Mouse (Mus musculus) intestine, embryonic 15.5 days (tissue): ENCODE measurements around the gene Crygd. TPM values are rescaled to one million over a fixed set of nuclear protein-coding genes. Genes with fewer than 3 reads are reported as not detected.

ENCODE experiments used
- ATAC-seq: fragments of 200-750 bp; cut with Nextera tagmentation; 2 replicates; pipeline ENCODE4 v1.8.0; 2017; ENCODE audit warnings: moderate TSS enrichment, moderate library complexity
- H3K27ac ChIP-seq: fragments of 300-500 bp; sonication (generic); 2 replicates; pipeline ENCODE4 v1.5.1; 2015; ENCODE audit warnings: mild to moderate bottlenecking, inconsistent platforms
- H3K27me3 ChIP-seq: fragments of 300-500 bp; sonication (generic); replicated peaks from 2 replicates; pipeline ENCODE4 v1.6.1; 2015; ENCODE audit warnings: inconsistent platforms
- H3K36me3 ChIP-seq: fragments of 300-500 bp; sonication (generic); 2 replicates; pipeline ENCODE4 v1.6.1; 2015; ENCODE audit warnings: inconsistent platforms
- H3K4me1 ChIP-seq: fragments of 300-500 bp; sonication (generic); replicated peaks from 2 replicates; pipeline ENCODE4 v1.6.1; 2015; ENCODE audit warnings: inconsistent platforms
- H3K4me2 ChIP-seq: fragments of 300-500 bp; sonication (generic); replicated peaks from 2 replicates; pipeline ENCODE4 v1.6.1; 2015; ENCODE audit warnings: mild to moderate bottlenecking, inconsistent platforms
- H3K4me3 ChIP-seq: fragments of 300-500 bp; sonication (generic); replicated peaks from 2 replicates; pipeline ENCODE4 v1.5.1; 2015; ENCODE audit warnings: inconsistent platforms
- H3K9ac ChIP-seq: fragments of 300-500 bp; sonication (generic); 2 replicates; pipeline ENCODE4 v1.6.1; 2015; ENCODE audit warnings: inconsistent platforms
- H3K9me3 ChIP-seq: fragments of 300-500 bp; sonication (generic); 2 replicates; pipeline ENCODE4 v1.6.1; 2016; ENCODE audit warnings: inconsistent platforms
- WGBS: fragments of 180-500 bp; shearing (Covaris S2); methylation state at CpG from one replicate; pipeline ENCODE4 v1.1.7; 2015; 5-methylcytosine and 5-hydroxymethylcytosine counted together
- polyA plus RNA-seq: library from polyadenylated mRNA; unstranded; fragments of >200 nt; fragmentation: Nextera tagmentation; extraction: Ambion mirVana; gene quantifications from 2 replicates; pipeline ENCODE4 v1.2.1, GENCODE M21; 2015

Gene Crygd
- polyA plus RNA-seq, 1 experiment from 2014 or later: not detected

DNA sequence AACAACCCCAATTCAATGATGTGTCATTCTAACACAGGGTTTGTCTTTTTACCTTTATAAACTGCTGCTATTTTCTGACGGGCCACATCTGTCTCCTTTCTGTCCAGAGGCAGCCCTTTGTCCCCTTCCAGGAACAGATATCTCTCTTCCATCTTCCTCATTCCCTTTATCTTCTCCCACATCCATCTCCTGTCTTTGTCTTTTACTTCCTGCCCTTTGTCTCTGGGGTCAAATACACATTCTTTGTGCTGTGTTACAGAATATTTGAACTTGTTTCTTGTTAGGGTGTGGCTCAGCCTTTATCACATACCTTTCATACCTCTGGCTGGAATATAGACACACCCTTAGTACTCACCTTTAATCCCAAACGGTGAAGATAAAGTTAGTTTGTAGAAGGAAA, 25.7 kb downstream of the Crygd start:
- Histone ChIP-seq H3K27ac (no peak overlapping the region), H3K9ac (no peak overlapping the region), H3K4me3 (no peak overlapping the region), H3K36me3 (no peaks in the 10 kb centered on the region), H3K4me2 (no peak overlapping the region), H3K27me3 (no peaks in the 10 kb centered on the region), H3K4me1 (no peaks in the 10 kb centered on the region), H3K9me3 (no peaks in the 10 kb centered on the region)
- WGBS: 63% methylated on average over 2 of the region's 2 CpGs
- no peak for ATAC-seq

DNA sequence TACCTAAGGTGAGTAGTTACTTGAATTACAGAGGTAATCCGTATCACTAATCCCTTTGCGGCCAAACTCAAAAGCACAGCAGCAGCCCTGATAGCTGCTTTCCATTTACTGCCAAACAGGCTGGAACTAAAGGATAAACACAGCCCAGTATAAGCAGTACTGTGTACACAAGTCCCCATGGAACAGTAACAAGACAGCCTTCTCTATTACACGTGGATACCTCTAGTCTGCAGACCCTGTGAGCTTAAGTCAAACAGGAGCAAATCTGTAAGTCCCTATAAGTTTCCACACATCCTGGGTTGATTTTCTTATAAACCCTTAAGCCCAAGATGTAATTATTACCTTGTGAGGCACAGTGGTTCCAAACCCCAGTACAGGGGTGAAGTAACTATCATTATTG, 27.7 kb downstream of the Crygd start:
- 11% methylated on average over 3 of the region's 3 CpGs for WGBS
- no peaks in the 10 kb centered on the region for H3K36me3 ChIP-seq

GRCm38 (mm10) chr1:65032641-65033040, 30.6 kb downstream of the Crygd start, which contains the start of gene Akr1cl:
Akr1cl (minus strand) TSS chr1:65032759.
- Histone ChIP-seq H3K9me3 (no peaks in the 10 kb centered on the region), H3K4me3 (no peak within 1 kb of the TSS), H3K9ac (no peak within 1 kb of the TSS), H3K4me2 (no peak within 1 kb of the TSS), H3K27me3 (no peaks in the 10 kb centered on the region), H3K4me1 (no peaks in the 10 kb centered on the region), H3K36me3 (no peaks in the 10 kb centered on the region), H3K27ac (no peak within 1 kb of the TSS)
- no peak for ATAC-seq

More for the DNA sequence above, 27.7 kb downstream of the Crygd start:
- no peak for ATAC-seq
- Histone ChIP-seq H3K9ac (no peak overlapping the region), H3K27ac (no peak overlapping the region), H3K4me3 (no peak overlapping the region), H3K27me3 (no peaks in the 10 kb centered on the region), H3K4me2 (no peak overlapping the region), H3K4me1 (no peaks in the 10 kb centered on the region), H3K9me3 (no peaks in the 10 kb centered on the region)

GRCm38 (mm10) chr1:65028206-65028605, 35.0 kb downstream of the Crygd start:
- no peaks in the 10 kb centered on the region for H3K27me3 ChIP-seq
- ATAC-seq: no peak
- 81% methylated on average over 9 of the region's 9 CpGs for WGBS

DNA sequence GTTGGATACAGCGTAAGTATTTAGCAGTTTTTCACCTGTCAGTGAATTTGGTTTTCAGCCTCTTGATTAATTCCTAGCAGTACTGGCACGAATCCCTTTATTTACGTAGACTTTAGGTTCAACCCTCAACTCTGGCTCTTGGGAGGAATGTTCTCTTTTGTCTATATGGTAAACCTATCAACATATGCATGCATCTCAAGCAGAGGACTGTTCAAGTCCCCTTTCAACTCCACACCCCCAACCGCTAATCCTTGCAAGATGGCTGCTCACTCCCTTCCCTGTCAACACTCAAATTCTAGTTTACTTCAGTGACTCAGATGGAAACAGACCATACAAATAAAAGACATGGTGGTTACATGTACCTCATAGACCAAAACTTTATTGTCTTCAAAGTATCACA, 50.5 kb downstream of the Crygd start:
- Histone ChIP-seq H3K27ac (no peak overlapping the region), H3K9me3 (no peaks in the 10 kb centered on the region), H3K36me3 (no peaks in the 10 kb centered on the region), H3K4me2 (no peak overlapping the region), H3K4me3 (no peak overlapping the region), H3K27me3 (no peaks in the 10 kb centered on the region), H3K9ac (no peak overlapping the region), H3K4me1 (no peaks in the 10 kb centered on the region)
- 82% methylated on average over 4 of the region's 4 CpGs for WGBS
- ATAC-seq: no peak

More at GRCm38 (mm10) chr1:65028206-65028605, 35.0 kb downstream of the Crygd start:
- H3K4me1 ChIP-seq: no peaks in the 10 kb centered on the region
- H3K4me2 ChIP-seq: no peak overlapping the region
- H3K9ac ChIP-seq: no peak overlapping the region
- H3K27ac ChIP-seq: no peak overlapping the region
- H3K9me3 ChIP-seq: no peaks in the 10 kb centered on the region
- no peaks in the 10 kb centered on the region for H3K36me3 ChIP-seq
- H3K4me3 ChIP-seq: no peak overlapping the region

Other genes with a start within 250 kb of the Crygd start
- 4.7 and 5.9 TPM in 2 replicates for gene Plekhm3, start 106.6 kb downstream of the Crygd start, polyA plus RNA-seq
- 0.49 and 2.0 TPM in 2 replicates for gene Akr1cl, start 30.7 kb downstream of the Crygd start, polyA plus RNA-seq
- not detected in 2 replicates for gene Cryge, start 12.3 kb downstream of the Crygd start, polyA plus RNA-seq
- gene Crygc, start 10.2 kb upstream of the Crygd start, polyA plus RNA-seq: not detected in 2 replicates
- not detected in 2 replicates for gene Crygb, start 18.8 kb upstream of the Crygd start, polyA plus RNA-seq
- gene Cryga, start 39.9 kb upstream of the Crygd start, polyA plus RNA-seq: not detected in 2 replicates
- gene Gm28845, start 56.1 kb upstream of the Crygd start, polyA plus RNA-seq: not detected in 2 replicates
- gene D630023F18Rik, start 59.8 kb upstream of the Crygd start, polyA plus RNA-seq: 0.13 and 0.28 TPM in 2 replicates
- 243 TPM in 2 replicates for gene Idh1, start 123.0 kb upstream of the Crygd start, polyA plus RNA-seq
- 8.3 and 8.6 TPM in 2 replicates for gene Pikfyve, start 123.2 kb upstream of the Crygd start, polyA plus RNA-seq
- gene Pth2r, start 218.6 kb upstream of the Crygd start, polyA plus RNA-seq: not detected in 2 replicates